Mouse (Mus musculus) forebrain, embryonic 10.5 days (tissue): ENCODE results near the gene 1700019D03Rik. TPM values are rescaled to one million over a fixed set of nuclear protein-coding genes. Genes with fewer than 3 reads are reported as not detected.

Experiments used
- DNase-seq: peaks from one replicate; pipeline ENCODE4 v3.0.0-alpha.2; 2017; ENCODE audit warnings: low spot score; ENCODE audit errors: extremely low spot score
- H3K27ac ChIP-seq: fragments of 300-500 bp; sonication (generic); 2 replicates; pipeline ENCODE4 v1.5.1; 2016; ENCODE audit warnings: mild to moderate bottlenecking
- H3K27me3 ChIP-seq: fragments of 300-500 bp; sonication (generic); 2 replicates; pipeline ENCODE4 v1.6.1; 2016; ENCODE audit warnings: mild to moderate bottlenecking; ENCODE audit not compliant: poor library complexity, severe bottlenecking
- H3K36me3 ChIP-seq: fragments of 300-500 bp; sonication (generic); replicated peaks from 2 replicates; pipeline ENCODE4 v1.6.1; 2016; ENCODE audit warnings: mild to moderate bottlenecking, moderate library complexity
- H3K4me1 ChIP-seq: fragments of 300-500 bp; sonication (generic); 2 replicates; pipeline ENCODE4 v1.6.1; 2016
- H3K4me3 ChIP-seq: fragments of 300-500 bp; sonication (generic); 2 replicates; pipeline ENCODE4 v1.5.1; 2016; ENCODE audit warnings: mild to moderate bottlenecking, moderate library complexity
- H3K9me3 ChIP-seq: fragments of 300-500 bp; sonication (generic); 2 replicates; pipeline ENCODE4 v1.6.1; 2016; ENCODE audit warnings: mild to moderate bottlenecking, moderate library complexity
- WGBS: fragments of 180-500 bp; shearing (Covaris S2); methylation state at CpG from one replicate; pipeline ENCODE4 v1.1.7; 2016; 5-methylcytosine and 5-hydroxymethylcytosine counted together
- polyA plus RNA-seq: library from polyadenylated mRNA; unstranded; fragments of >200 nt; fragmentation: Nextera tagmentation; extraction: Ambion mirVana; gene quantifications from 2 replicates; pipeline ENCODE4 v1.2.1, GENCODE M21; 2016

1700019D03Rik gene
- 2.5 and 2.7 TPM in 2 replicates for polyA plus RNA-seq

- Histone ChIP-seq H3K4me3 (no peak within 1 kb of the TSS), H3K27me3 (no peaks in the 10 kb centered on the region), H3K27ac (no peak within 1 kb of the TSS), H3K36me3 (no peaks in the 10 kb centered on the region), H3K9me3 (no peaks in the 10 kb centered on the region), H3K4me1 (peaks cover 8% of the 10 kb centered on the region)
- 73% methylated on average over 5 of the region's 5 CpGs for WGBS
- no peak for DNase-seq
These were observed at the start of gene 1700019D03Rik for GRCm38 (mm10) chr1:53020079-53020478. Gene 1700019D03Rik, minus strand, starts transcription at chr1:53020179.

- no peak overlapping the region for H3K4me3 ChIP-seq
- 89% methylated on average over 4 of the region's 4 CpGs for WGBS
- H3K36me3 ChIP-seq, result no peaks in the 10 kb centered on the region
- no peak overlapping the region for H3K27ac ChIP-seq
- peaks cover 24% of the 10 kb centered on the region for H3K4me1 ChIP-seq
- no peaks in the 10 kb centered on the region for H3K9me3 ChIP-seq
- DNase-seq, result no peak
- H3K27me3 ChIP-seq, result no peaks in the 10 kb centered on the region
These were observed 43.9 kb upstream of the 1700019D03Rik start for GRCm38 (mm10) chr1:53063921-53064320.

- Histone ChIP-seq H3K4me1 (peaks cover 24% of the 10 kb centered on the region), H3K9me3 (no peaks in the 10 kb centered on the region), H3K27ac (no peak overlapping the region), H3K4me3 (no peak overlapping the region), H3K27me3 (no peaks in the 10 kb centered on the region), H3K36me3 (no peaks in the 10 kb centered on the region)
- 86% methylated on average over 13 of the region's 13 CpGs for whole genome bisulfite sequencing
- no peak for DNase-seq
These were observed 42.1 kb upstream of the 1700019D03Rik start for GRCm38 (mm10) chr1:53061871-53062608.

GRCm38 (mm10) chr1:53061340-53061739, 41.4 kb upstream of the 1700019D03Rik start, which contains the start of gene Mstn:
Gene Mstn, plus strand, starts transcription at chr1:53061640.
- WGBS, result 73% methylated on average over 6 of the region's 6 CpGs
- peak within 1 kb of the TSS; percentile 52; the same call in 1 of the 2 replicates for H3K27ac ChIP-seq
- H3K9me3 ChIP-seq, result no peaks in the 10 kb centered on the region
- H3K4me3 ChIP-seq, result no peak within 1 kb of the TSS
- no peaks in the 10 kb centered on the region for H3K27me3 ChIP-seq
- DNase-seq, result no peak
- H3K4me1 ChIP-seq, result peaks cover 24% of the 10 kb centered on the region
- no peaks in the 10 kb centered on the region for H3K36me3 ChIP-seq

- 53% methylated on average over 8 of the region's 8 CpGs for WGBS
- H3K4me1 ChIP-seq, result peaks cover 24% of the 10 kb centered on the region
- no peaks in the 10 kb centered on the region for H3K27me3 ChIP-seq
- H3K4me3 ChIP-seq, result no peak overlapping the region
- H3K9me3 ChIP-seq, result no peaks in the 10 kb centered on the region
- H3K36me3 ChIP-seq, result no peaks in the 10 kb centered on the region
- H3K27ac ChIP-seq, result peak overlapping the region; percentile 52; the same call in 1 of the 2 replicates
- no peak for DNase-seq
These were observed 40.5 kb upstream of the 1700019D03Rik start for GRCm38 (mm10) chr1:53060499-53060898.

- DNase-seq, result no peak
- Histone ChIP-seq H3K27me3 (no peaks in the 10 kb centered on the region), H3K4me1 (peaks cover 24% of the 10 kb centered on the region), H3K9me3 (no peaks in the 10 kb centered on the region), H3K4me3 (no peak overlapping the region), H3K27ac (no peak overlapping the region), H3K36me3 (no peaks in the 10 kb centered on the region)
- 78% methylated on average over 5 of the region's 5 CpGs for WGBS
These were observed 39.1 kb upstream of the 1700019D03Rik start for GRCm38 (mm10) chr1:53059106-53059505.

- H3K4me1 ChIP-seq, result peaks cover 4% of the 10 kb centered on the region; the same call in 1 of the 2 replicates
- no peaks in the 10 kb centered on the region for H3K27me3 ChIP-seq
- no peak overlapping the region for H3K4me3 ChIP-seq
- WGBS, result 54% methylated on average over 9 of the region's 9 CpGs
- peak; percentile 49 for DNase-seq
- no peak overlapping the region for H3K27ac ChIP-seq
- H3K36me3 ChIP-seq, result no peaks in the 10 kb centered on the region
- no peaks in the 10 kb centered on the region for H3K9me3 ChIP-seq
These were observed 33.4 kb upstream of the 1700019D03Rik start for GRCm38 (mm10) chr1:53053087-53054022.

- DNase-seq, result no peak
- H3K27ac ChIP-seq, result no peak overlapping the region
- H3K36me3 ChIP-seq, result no peaks in the 10 kb centered on the region
- WGBS, result 89% methylated on average over 8 of the region's 8 CpGs
- no peaks in the 10 kb centered on the region for H3K27me3 ChIP-seq
- no peak overlapping the region for H3K4me3 ChIP-seq
- no peaks in the 10 kb centered on the region for H3K9me3 ChIP-seq
- H3K4me1 ChIP-seq, result peaks cover 4% of the 10 kb centered on the region; the same call in 1 of the 2 replicates
These were observed 29.9 kb upstream of the 1700019D03Rik start for GRCm38 (mm10) chr1:53049763-53050427.

GRCm38 (mm10) chr1:53037443-53037871, 17.5 kb upstream of the 1700019D03Rik start:
- Histone ChIP-seq H3K4me3 (no peak overlapping the region), H3K9me3 (no peaks in the 10 kb centered on the region), H3K27me3 (no peaks in the 10 kb centered on the region), H3K4me1 (no peaks in the 10 kb centered on the region), H3K36me3 (no peaks in the 10 kb centered on the region), H3K27ac (no peak overlapping the region)
- no peak for DNase-seq
- WGBS, result 88% methylated on average over 5 of the region's 5 CpGs

GRCm38 (mm10) chr1:53032550-53032949, 12.6 kb upstream of the 1700019D03Rik start:
- DNase-seq, result no peak
- H3K27ac ChIP-seq, result no peak overlapping the region
- no peaks in the 10 kb centered on the region for H3K27me3 ChIP-seq
- H3K9me3 ChIP-seq, result no peaks in the 10 kb centered on the region
- no peaks in the 10 kb centered on the region for H3K36me3 ChIP-seq
- no peaks in the 10 kb centered on the region for H3K4me1 ChIP-seq
- H3K4me3 ChIP-seq, result no peak overlapping the region

- no peak for DNase-seq
- no peak overlapping the region for H3K4me3 ChIP-seq
- WGBS, result 85% methylated on average over 3 of the region's 3 CpGs
- no peaks in the 10 kb centered on the region for H3K9me3 ChIP-seq
- no peak overlapping the region for H3K27ac ChIP-seq
- no peaks in the 10 kb centered on the region for H3K36me3 ChIP-seq
- peaks cover 8% of the 10 kb centered on the region for H3K4me1 ChIP-seq
- no peaks in the 10 kb centered on the region for H3K27me3 ChIP-seq
These were observed 1.1 kb downstream of the 1700019D03Rik start for GRCm38 (mm10) chr1:53018746-53019505.

- H3K27ac ChIP-seq, result no peak overlapping the region
- peaks cover 8% of the 10 kb centered on the region for H3K4me1 ChIP-seq
- 72% methylated on average over 5 of the region's 5 CpGs for WGBS
- no peaks in the 10 kb centered on the region for H3K27me3 ChIP-seq
- no peak for DNase-seq
- H3K4me3 ChIP-seq, result no peak overlapping the region
- no peaks in the 10 kb centered on the region for H3K36me3 ChIP-seq
- H3K9me3 ChIP-seq, result no peaks in the 10 kb centered on the region
These were observed 4.4 kb downstream of the 1700019D03Rik start for GRCm38 (mm10) chr1:53015606-53016005.
